Mouse (Mus musculus): ENCODE results near the gene Prrc2b. TPM values are rescaled to one million over a fixed set of nuclear protein-coding genes. Genes with fewer than 3 reads are reported as not detected.

The Prrc2b gene
- polyA plus RNA-seq, 1 experiment = 1.2 TPM

DNA sequence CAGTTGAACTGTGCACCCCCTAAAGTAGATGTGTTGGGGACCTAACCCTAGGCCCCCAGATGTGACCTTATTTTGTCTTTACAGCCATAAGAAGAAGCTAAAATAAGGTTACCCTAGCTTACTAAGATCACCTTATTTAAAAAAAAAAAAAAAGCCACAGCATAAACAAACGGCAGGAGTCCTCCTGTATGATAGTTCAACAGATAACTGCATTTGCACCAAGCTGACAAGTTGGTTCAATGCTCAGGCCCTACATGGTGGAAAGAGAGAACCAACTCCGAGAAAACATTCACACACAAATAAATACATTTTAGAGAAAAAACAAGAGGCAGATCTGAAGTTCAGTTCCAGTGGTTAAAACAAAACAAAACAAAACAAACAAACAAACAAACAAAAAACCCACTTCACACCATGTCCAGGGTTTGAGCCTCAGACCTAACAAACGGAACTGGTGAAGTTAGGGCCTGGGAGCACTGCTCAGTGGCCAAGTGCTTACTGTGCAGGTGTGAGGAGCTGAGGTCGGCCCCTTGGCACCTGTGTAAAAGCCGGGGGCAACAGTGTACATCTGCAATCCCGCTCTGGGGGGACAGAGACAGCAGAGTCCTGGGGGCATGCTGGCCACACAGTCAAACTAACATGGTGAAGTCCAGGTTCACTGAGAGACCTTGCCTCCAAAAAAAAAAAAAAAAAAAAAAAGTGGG lies 18.9 kb upstream of the Prrc2b start:
- H3K4me1 ChIP-seq (ENCODE audit: control insufficient read depth) = peaks cover 79% of the 10 kb centered on the region
- H3K4me3 ChIP-seq (replicated peaks) = peak overlapping the region; percentile 50
- peaks cover 17% of the 10 kb centered on the region for H3K36me3 ChIP-seq (ENCODE audit: control insufficient read depth)
- no peak for TF ChIP-seq TAL1 (IDR thresholded peaks at IDR 0.05; ENCODE audit: low read length)
- TF ChIP-seq GATA1 (IDR thresholded peaks at IDR 0.05; ENCODE audit: low read length) = no peak
- H3K27me3 ChIP-seq (ENCODE audit: control insufficient read depth) = no peaks in the 10 kb centered on the region
- H3K9me3 ChIP-seq (ENCODE audit: control insufficient read depth, low read length) = no peaks in the 10 kb centered on the region; the same call in 1 of the 2 replicates

DNA sequence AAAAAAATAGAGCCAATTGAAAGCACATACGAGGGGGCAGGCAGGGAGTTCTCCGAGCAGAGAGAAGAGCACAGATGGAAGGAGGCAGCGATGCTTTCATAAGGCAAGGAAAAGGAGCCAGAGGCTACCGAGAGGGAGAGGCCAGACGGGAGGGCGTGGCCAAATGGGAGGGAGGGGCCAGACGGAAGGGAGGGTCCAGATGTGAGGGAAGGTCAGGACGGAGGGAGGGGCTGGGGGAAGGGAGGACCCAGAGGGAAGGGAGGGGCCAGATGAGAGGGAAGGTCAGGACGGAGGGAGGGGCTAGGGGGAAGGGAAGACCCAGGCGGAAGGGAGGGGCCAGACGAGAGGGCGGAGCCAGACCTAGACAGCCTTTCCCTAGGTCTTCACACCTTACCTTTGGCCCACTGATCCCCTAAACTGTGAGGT lies 18.3 kb upstream of the Prrc2b start:
- Histone ChIP-seq H3K9me3 (ENCODE audit: control insufficient read depth, low read length) (no peaks in the 10 kb centered on the region; the same call in 1 of the 2 replicates), H3K4me3 (replicated peaks) (peak overlapping the region; percentile 50), H3K4me1 (ENCODE audit: control insufficient read depth) (peaks cover 79% of the 10 kb centered on the region), H3K36me3 (ENCODE audit: control insufficient read depth) (peaks cover 17% of the 10 kb centered on the region), H3K27me3 (ENCODE audit: control insufficient read depth) (no peaks in the 10 kb centered on the region)
- TF ChIP-seq GATA1 (IDR thresholded peaks at IDR 0.05; ENCODE audit: low read length) (no peak), TAL1 (IDR thresholded peaks at IDR 0.05; ENCODE audit: low read length) (no peak)

DNA sequence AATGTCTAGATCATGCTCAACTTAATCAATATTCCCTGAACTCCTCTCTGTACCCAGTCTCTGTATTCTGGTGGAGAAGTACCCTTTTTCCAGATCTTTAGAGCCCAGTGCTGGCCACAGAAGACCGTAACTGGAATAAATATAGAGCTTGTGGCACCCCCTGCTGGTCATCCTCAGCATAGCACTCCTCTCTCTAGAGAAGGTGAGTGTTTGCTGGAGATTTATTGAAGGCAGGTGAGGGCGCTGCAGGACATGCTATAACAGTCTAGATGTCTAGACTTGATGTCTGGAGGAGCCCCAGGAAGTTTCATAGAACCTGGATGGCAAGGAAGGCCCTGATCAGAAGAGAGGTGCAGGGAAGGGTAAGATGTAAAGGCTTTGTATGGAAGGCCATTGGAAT lies 16.8 kb upstream of the Prrc2b start:
- Histone ChIP-seq H3K36me3 (ENCODE audit: control insufficient read depth) (peaks cover 10% of the 10 kb centered on the region), H3K4me1 (ENCODE audit: control insufficient read depth) (peaks cover 73% of the 10 kb centered on the region), H3K9me3 (ENCODE audit: control insufficient read depth, low read length) (no peaks in the 10 kb centered on the region; the same call in 1 of the 2 replicates), H3K4me3 (replicated peaks) (no peak overlapping the region), H3K27me3 (ENCODE audit: control insufficient read depth) (no peaks in the 10 kb centered on the region)
- TF ChIP-seq TAL1 (IDR thresholded peaks at IDR 0.05; ENCODE audit: low read length) (no peak), GATA1 (IDR thresholded peaks at IDR 0.05; ENCODE audit: low read length) (no peak)

DNA sequence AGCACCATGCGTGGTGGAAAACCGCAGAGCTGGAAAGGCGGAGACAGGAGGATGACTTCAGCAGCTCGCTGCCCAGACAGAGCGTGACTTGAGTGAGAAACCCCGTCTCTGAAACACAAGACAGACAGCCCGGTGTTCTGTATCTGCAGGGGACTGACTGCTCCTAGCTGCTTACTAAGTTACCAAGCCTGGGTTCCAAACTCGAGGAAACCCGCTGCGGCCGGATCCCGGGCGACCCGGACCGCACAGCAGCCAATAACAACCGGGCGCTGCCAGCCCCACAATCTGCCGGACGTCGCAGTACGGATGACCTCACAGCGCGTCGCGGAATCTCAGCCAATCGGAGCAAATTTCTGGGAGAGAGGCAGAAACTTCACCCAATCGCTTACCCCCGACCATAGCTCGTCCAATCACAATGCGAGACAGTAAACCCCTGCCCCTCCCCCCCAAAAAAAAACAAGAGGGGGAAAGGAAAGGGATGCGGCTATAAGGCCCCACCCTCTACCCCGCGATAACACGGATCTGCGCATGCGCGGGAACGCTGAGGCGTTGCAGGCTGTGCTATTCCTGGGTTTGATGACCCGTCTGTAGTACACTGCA lies 13.1 kb upstream of the Prrc2b start:
- Histone ChIP-seq H3K36me3 (ENCODE audit: control insufficient read depth) (no peaks in the 10 kb centered on the region), H3K4me3 (replicated peaks) (peak overlapping the region; percentile 67), H3K4me1 (ENCODE audit: control insufficient read depth) (peaks cover 53% of the 10 kb centered on the region), H3K27me3 (ENCODE audit: control insufficient read depth) (no peaks in the 10 kb centered on the region), H3K9me3 (ENCODE audit: control insufficient read depth, low read length) (no peaks in the 10 kb centered on the region)
- TF ChIP-seq GATA1 (IDR thresholded peaks at IDR 0.05; ENCODE audit: low read length) (peak; percentile 24; the same call in 1 of the 2 replicates), TAL1 (IDR thresholded peaks at IDR 0.05; ENCODE audit: low read length) (no peak)

DNA sequence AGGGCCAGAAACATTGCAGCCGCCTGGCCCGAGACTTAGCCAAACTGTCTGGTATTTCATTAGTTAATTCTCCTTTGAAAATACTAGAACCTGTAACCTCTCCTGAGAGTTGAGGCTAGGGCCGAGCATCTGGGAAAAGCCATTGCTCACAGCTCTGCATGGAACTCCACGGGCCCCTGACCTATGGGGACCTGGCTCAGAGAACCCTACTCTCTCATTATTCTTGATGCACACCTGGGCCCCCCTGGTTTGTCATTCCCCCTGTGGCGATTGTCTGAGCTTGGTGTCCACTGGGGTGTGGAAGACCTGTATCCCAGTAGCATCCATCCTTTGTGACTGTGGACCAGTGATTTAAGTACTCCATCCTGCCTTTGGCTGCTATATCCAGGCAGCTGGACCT lies 11.5 kb upstream of the Prrc2b start:
- Histone ChIP-seq H3K4me3 (replicated peaks) (no peak overlapping the region), H3K27me3 (ENCODE audit: control insufficient read depth) (no peaks in the 10 kb centered on the region), H3K9me3 (ENCODE audit: control insufficient read depth, low read length) (no peaks in the 10 kb centered on the region), H3K36me3 (ENCODE audit: control insufficient read depth) (no peaks in the 10 kb centered on the region), H3K4me1 (ENCODE audit: control insufficient read depth) (peaks cover 44% of the 10 kb centered on the region)
- TF ChIP-seq TAL1 (IDR thresholded peaks at IDR 0.05; ENCODE audit: low read length) (no peak), GATA1 (IDR thresholded peaks at IDR 0.05; ENCODE audit: low read length) (no peak)

DNA sequence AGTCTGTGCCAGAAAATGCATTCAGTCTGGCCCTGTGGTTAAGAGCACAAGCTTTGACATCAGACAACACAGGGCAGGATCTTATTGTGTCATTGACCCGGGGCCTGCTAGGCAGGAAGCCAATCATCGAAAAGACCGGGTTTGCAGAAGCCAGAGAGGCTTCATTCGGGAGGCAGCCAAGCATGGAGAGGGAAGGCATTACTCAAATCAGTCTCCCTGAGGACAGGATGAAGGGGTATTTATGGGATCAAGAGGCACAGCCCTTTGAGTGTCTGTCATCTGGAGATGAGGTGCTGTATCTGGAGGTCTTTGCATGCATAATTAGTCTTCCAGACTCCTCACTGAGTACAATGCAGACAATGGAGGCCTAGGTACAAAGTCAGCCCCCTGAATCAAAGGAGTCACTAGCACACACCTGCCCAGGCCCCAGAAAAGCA lies 10.4 kb upstream of the Prrc2b start:
- Histone ChIP-seq H3K4me1 (ENCODE audit: control insufficient read depth) (peaks cover 53% of the 10 kb centered on the region), H3K27me3 (ENCODE audit: control insufficient read depth) (no peaks in the 10 kb centered on the region), H3K4me3 (replicated peaks) (no peak overlapping the region), H3K36me3 (ENCODE audit: control insufficient read depth) (no peaks in the 10 kb centered on the region), H3K9me3 (ENCODE audit: control insufficient read depth, low read length) (no peaks in the 10 kb centered on the region)
- no peak for TF ChIP-seq GATA1 (IDR thresholded peaks at IDR 0.05; ENCODE audit: low read length)
- no peak for TF ChIP-seq TAL1 (IDR thresholded peaks at IDR 0.05; ENCODE audit: low read length)

DNA sequence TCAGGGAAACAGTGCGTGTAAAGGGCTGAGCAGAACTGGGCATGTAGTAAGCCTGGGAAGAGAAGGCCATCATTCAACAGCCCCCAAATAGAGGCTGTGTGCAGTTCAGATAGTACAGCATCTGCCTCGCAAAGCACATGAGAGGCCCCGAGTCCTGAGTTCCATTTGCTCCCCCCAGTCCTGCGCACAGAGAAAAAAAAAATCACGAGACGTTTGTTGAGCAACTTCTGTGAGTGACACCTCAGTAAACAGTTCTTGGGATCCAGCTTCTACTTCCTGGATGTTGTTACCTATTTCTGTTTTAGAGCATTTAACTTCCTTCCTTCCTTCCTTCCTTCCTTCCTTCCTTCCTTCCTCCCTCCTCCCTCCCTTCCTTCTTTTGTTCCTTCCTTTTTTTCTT lies 9.3 kb upstream of the Prrc2b start:
- no peak for TF ChIP-seq GATA1 (IDR thresholded peaks at IDR 0.05; ENCODE audit: low read length)
- TF ChIP-seq TAL1 (IDR thresholded peaks at IDR 0.05; ENCODE audit: low read length) = no peak
- no peaks in the 10 kb centered on the region for H3K36me3 ChIP-seq (ENCODE audit: control insufficient read depth)
- H3K4me3 ChIP-seq (replicated peaks) = no peak overlapping the region
- peaks cover 58% of the 10 kb centered on the region for H3K4me1 ChIP-seq (ENCODE audit: control insufficient read depth)
- H3K9me3 ChIP-seq (ENCODE audit: control insufficient read depth, low read length) = no peaks in the 10 kb centered on the region
- H3K27me3 ChIP-seq (ENCODE audit: control insufficient read depth) = no peaks in the 10 kb centered on the region

DNA sequence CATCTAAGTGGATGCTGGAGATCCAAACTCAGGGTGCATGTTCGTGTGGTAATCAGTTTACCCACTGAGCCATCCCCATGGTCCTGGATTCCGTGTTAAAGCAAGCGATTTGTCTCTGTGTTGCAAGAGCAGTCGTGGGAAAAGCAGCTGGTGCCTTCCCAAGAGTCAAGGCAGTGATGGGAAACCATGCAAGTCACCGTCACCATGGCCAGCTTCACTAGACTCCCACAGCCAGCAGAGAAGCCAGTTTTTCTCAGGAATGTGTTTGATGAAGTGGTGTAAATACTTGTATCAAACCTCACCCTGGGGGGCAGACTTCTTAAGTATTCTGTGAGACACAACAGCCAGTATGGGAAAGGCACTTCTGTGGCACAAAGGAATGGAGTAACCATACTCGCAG lies 8.5 kb upstream of the Prrc2b start:
- no peak overlapping the region for H3K4me3 ChIP-seq (replicated peaks)
- TF ChIP-seq TAL1 (IDR thresholded peaks at IDR 0.05; ENCODE audit: low read length) (no peak), GATA1 (IDR thresholded peaks at IDR 0.05; ENCODE audit: low read length) (no peak)
- H3K4me1 ChIP-seq (ENCODE audit: control insufficient read depth) = peaks cover 53% of the 10 kb centered on the region
- H3K27me3 ChIP-seq (ENCODE audit: control insufficient read depth) = no peaks in the 10 kb centered on the region
- no peaks in the 10 kb centered on the region for H3K9me3 ChIP-seq (ENCODE audit: control insufficient read depth, low read length)
- no peaks in the 10 kb centered on the region for H3K36me3 ChIP-seq (ENCODE audit: control insufficient read depth)

DNA sequence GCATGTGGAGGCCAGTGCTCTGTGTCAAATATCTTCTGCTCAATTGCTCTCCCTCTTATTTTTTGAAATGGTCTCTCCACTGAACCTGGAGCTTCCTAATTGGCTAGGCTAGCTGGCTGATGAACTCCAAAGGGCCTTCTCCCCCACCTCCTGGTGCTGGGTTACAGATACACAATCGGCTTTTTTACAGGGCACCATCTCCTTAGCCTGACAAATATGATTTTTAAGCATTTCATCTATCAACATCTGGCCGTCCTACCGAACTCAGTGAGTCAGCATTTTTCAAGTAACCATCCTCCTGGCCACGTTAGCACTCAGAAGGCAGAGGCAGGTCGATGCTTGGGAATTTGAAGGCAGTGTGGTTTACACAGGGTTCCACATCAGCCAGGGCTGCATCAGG lies 6.2 kb upstream of the Prrc2b start:
- no peak overlapping the region for H3K4me3 ChIP-seq (replicated peaks)
- no peaks in the 10 kb centered on the region for H3K9me3 ChIP-seq (ENCODE audit: control insufficient read depth, low read length)
- TF ChIP-seq TAL1 (IDR thresholded peaks at IDR 0.05; ENCODE audit: low read length) (no peak), GATA1 (IDR thresholded peaks at IDR 0.05; ENCODE audit: low read length) (no peak)
- no peaks in the 10 kb centered on the region for H3K27me3 ChIP-seq (ENCODE audit: control insufficient read depth)
- H3K4me1 ChIP-seq (ENCODE audit: control insufficient read depth) = peaks cover 36% of the 10 kb centered on the region
- no peaks in the 10 kb centered on the region for H3K36me3 ChIP-seq (ENCODE audit: control insufficient read depth)
